Mouse (Mus musculus) heart, postnatal 10 days (tissue): ENCODE measurements around the gene Ntm. TPM values are rescaled to one million over a fixed set of nuclear protein-coding genes. Genes with fewer than 3 reads are reported as not detected.

Experiments
- DNase-seq, 2 experiments: peaks; one replicate each; pipeline ENCODE4 v3.0.0; 2021
- intact Hi-C: fragments of 180-260 bp; cut with DNase I; formaldehyde crosslinking; loops from one replicate; pipeline ENCODE4 v1.15.1; 2025
- total RNA-seq, 2 experiments: library from RNA; stranded (reverse); gene quantifications; 2 replicates each; pipeline ENCODE4 v1.2.3; 2021

Gene Ntm
- total RNA-seq, 2 experiments from 2014 or later = 6.9 to 7.4 TPM

- DNase-seq = no peak
- intact Hi-C loops = no loop called here
Observed at GRCm38 (mm10) chr9:29004534-29004933, 958.4 kb downstream of the Ntm start.

GRCm38 (mm10) chr9:28999951-29000351, 963.0 kb downstream of the Ntm start:
- intact Hi-C loops = no loop called here
- DNase-seq = no peak

GRCm38 (mm10) chr9:28977275-28977674, 985.7 kb downstream of the Ntm start:
- intact Hi-C loops = no loop called here
- DNase-seq = no peak

- no peak for DNase-seq
- intact Hi-C loops = no loop called here
Observed at GRCm38 (mm10) chr9:28969455-28969854, 993.5 kb downstream of the Ntm start.
